Mouse (Mus musculus): ENCODE measurements at regions not wholly inside any gene's neighbourhood (a gene's known extent, or its start where the extent isn't known, plus 50 kb on each side); places are given as distances from the start of the nearest gene placed in this dataset.

- no peaks in the 10 kb centered on the region for H3K9me3 ChIP-seq (ENCODE audit: low read length)
- WGBS: 70% methylated on average over 5 of the region's 5 CpGs
- H3K4me2 ChIP-seq (ENCODE audit: low read depth): no peak overlapping the region
Measured at GRCm38 (mm10) chr13:70891634-70892033, 50.0 kb upstream of the Adamts16 start.

More at GRCm38 (mm10) chr13:70891634-70892033, 50.0 kb upstream of the Adamts16 start:
- no peak for ATAC-seq
- H3K4me3 ChIP-seq (ENCODE audit: low read depth, low read length): no peak overlapping the region
- no peaks in the 10 kb centered on the region for H3K4me1 ChIP-seq (ENCODE audit: insufficient read depth)
- no peak overlapping the region for H3K9ac ChIP-seq
- no peak for DNase-seq
- no peak for TF ChIP-seq CTCF (IDR thresholded peaks at IDR 0.05; ENCODE audit: low read depth)
- no peak overlapping the region for H3K27ac ChIP-seq (ENCODE audit: low read depth, low read length)
- no peaks in the 10 kb centered on the region for H3K36me3 ChIP-seq (ENCODE audit: insufficient read depth)
- no peaks in the 10 kb centered on the region for H3K27me3 ChIP-seq (ENCODE audit: insufficient read depth, low read length)

Small RNA genes lying in the stretch of these regions (microRNA-seq; reads per million reads assigned to microRNA genes)
- 0 reads per million in 2 experiments for gene Mir466f-4
